ENCODE assay signal across 25 mouse cellular contexts in genomic region chr3:81883916-81884315, GRCm38 (mm10). TPM values are rescaled to one million over a fixed set of nuclear protein-coding genes. Genes with fewer than 3 reads are reported as not detected.
DNase-seq lines count a peak whose midpoint lies in the region; TF ChIP-seq lines count a peak whose summit lies in the region.
"Had no signal": no experiment of that assay in that cellular context is flagged by ENCODE, and none has a peak within 500 bp of the region (broad histone marks: within the 10 kb centered on the region; RNA-seq: fewer than 3 reads in every experiment).

No protein-coding gene starts in this region.

- DNase-seq in 3134 (ENCODE audit: extremely low read depth, insufficient read length, low spot score) = peak; percentile 9
- peak; percentile 75 for DNase-seq in adrenal gland, adult 2 months
- DNase-seq in brain, adult 2 months (ENCODE audit: low read depth, low spot score) = peak; percentile 28
- DNase-seq in cerebellum, postnatal 10 days = no peak
- DNase-seq in right cerebral cortex, postnatal 4 days = no peak
- no peak for DNase-seq in lung, postnatal 14 days
- no peak for DNase-seq in spleen, postnatal 10 days (ENCODE audit: low spot score in 2 of 2)
- DNase-seq: cerebellum, adult 11 months; cerebellum, adult 9-11 months; gastrocnemius, adult 2 months; kidney, adult 18-20 months; kidney, postnatal 10 days; layer of hippocampus, postnatal 36 days; lung, adult 18-20 months; lung, postnatal 10 days; midbrain, embryonic 14.5 days; right cerebral cortex, adult 18-20 months had no signal

- no peaks in the 10 kb centered on the region for H3K79me2 ChIP-seq in C2C12 (ENCODE audit: control insufficient read depth, insufficient read depth)

- H3K36me3 ChIP-seq in C2C12 (ENCODE audit: control insufficient read depth, insufficient read depth) = no peaks in the 10 kb centered on the region
- H3K36me3 ChIP-seq: embryonic facial prominence, embryonic 12.5 days; hindbrain, embryonic 13.5 days; limb, embryonic 12.5 days; liver, embryonic 12.5 days had no signal

- no peak overlapping the region for H3K4me3 ChIP-seq in C2C12 (ENCODE audit: insufficient read depth, poor library complexity, severe bottlenecking)
- H3K4me3 ChIP-seq: embryonic facial prominence, embryonic 12.5 days; erythroblast, embryonic 14.5 days; forebrain, embryonic 13.5 days; gastrocnemius, adult 2 months; hindbrain, embryonic 13.5 days; layer of hippocampus, adult 2 months; limb, embryonic 12.5 days; liver, embryonic 12.5 days had no signal

- no peak for TF ChIP-seq CTCF in C2C12 (IDR thresholded peaks at IDR 0.05; ENCODE audit: control insufficient read depth, insufficient read depth, insufficient read length)

- H3K79me3 ChIP-seq in C2C12 (ENCODE audit: low read depth) = no peaks in the 10 kb centered on the region

- H3ac ChIP-seq in C2C12 (ENCODE audit: control insufficient read depth, insufficient read length, low read depth) = no peak overlapping the region

- no peaks in the 10 kb centered on the region for H3K27me3 ChIP-seq in C2C12 (ENCODE audit: control insufficient read depth, insufficient read depth, insufficient read length)
- H3K27me3 ChIP-seq: embryonic facial prominence, embryonic 12.5 days; forebrain, embryonic 13.5 days; hindbrain, embryonic 13.5 days; limb, embryonic 12.5 days; liver, embryonic 12.5 days had no signal

TF ChIP-seq in C2C12, 6 proteins besides CTCF, POLR2A, EP300 and RAD21:
- TF ChIP-seq CEBPB (IDR thresholded peaks at IDR 0.05; ENCODE audit: low read depth) (no peak), MYOG (IDR thresholded peaks at IDR 0.05; ENCODE audit: control insufficient read depth, extremely low read depth, insufficient read length) (no peak), USF1 (IDR thresholded peaks at IDR 0.05; ENCODE audit: low read depth) (no peak), MAX (IDR thresholded peaks at IDR 0.05) (peak; percentile 50), FOSL1 (IDR thresholded peaks at IDR 0.05; ENCODE audit: insufficient read depth, low read length, poor library complexity, severe bottlenecking) (peak; percentile 18)

RNA-seq across cellular contexts. Expression of gene Ctso, which starts 48.5 kb away (rescaled TPM):
- 0.83 TPM for polyA plus RNA-seq in C2C12 (2012; fragmentation: generic; extraction: Trizol)
- 10 to 100 TPM; 32.6 to 68.2 TPM for total RNA-seq in adrenal gland, adult 2 months (2021)
- 9.0 and 10.0 TPM in 2 replicates for polyA plus RNA-seq in adrenal gland, adult 2 months (2012; rRNA removed)

Comparison
In these comparisons a context has a peak if more than half of its experiments do, and no peak if none do; other contexts are left out.
1. DNase-seq: peak in 3134 (single experiment), adrenal gland, adult 2 months (single experiment) and brain, adult 2 months (single experiment); none in cerebellum, postnatal 10 days (0 of 2), right cerebral cortex, postnatal 4 days (single experiment), lung, postnatal 14 days (single experiment) and spleen, postnatal 10 days (0 of 2).